Mouse (Mus musculus): ENCODE data around the gene Ripor3. TPM values are rescaled to one million over a fixed set of nuclear protein-coding genes. Genes with fewer than 3 reads are reported as not detected.
"Not testable (repeated sequence)": the region's sequence is repeated elsewhere in the genome, so short reads cannot be mapped to it uniquely, and the experiment has no call there.

Ripor3 gene
- polyA plus RNA-seq (2015; fragmentation: Nextera tagmentation; extraction: Ambion mirVana), result 8.3 and 8.4 TPM in 2 replicates

GRCm38 (mm10) chr2:168009936-168010668 lies at the start of gene Ripor3:
Gene Ripor3, minus strand, starts transcription at chr2:168010618.
- Histone ChIP-seq H3K4me1 (peaks cover 49% of the 10 kb centered on the region), H3K9me3 (replicated peaks) (no peaks in the 10 kb centered on the region), H3K4me3 (replicated peaks) (no peak within 1 kb of the TSS), H3K9ac (no peak within 1 kb of the TSS), H3K27me3 (no peaks in the 10 kb centered on the region), H3K36me3 (no peaks in the 10 kb centered on the region), H3K4me2 (replicated peaks) (no peak within 1 kb of the TSS), H3K27ac (replicated peaks) (peak within 1 kb of the TSS; percentile 56)
- ATAC-seq (ENCODE audit: insufficient number of reproducible peaks, low FRiP score, low TSS enrichment, low read depth), result peak; percentile 36; the same call in 1 of the 2 replicates
- WGBS, result 18% methylated on average over 9 of the region's 9 CpGs

- 67% methylated on average over 6 of the region's 6 CpGs for WGBS
- H3K4me2 ChIP-seq (replicated peaks), result no peak overlapping the region
- no peaks in the 10 kb centered on the region for H3K36me3 ChIP-seq
- H3K4me1 ChIP-seq, result peaks cover 30% of the 10 kb centered on the region
- no peaks in the 10 kb centered on the region for H3K9me3 ChIP-seq (replicated peaks)
- no peak for ATAC-seq (ENCODE audit: insufficient number of reproducible peaks, low FRiP score, low TSS enrichment, low read depth)
- no peak overlapping the region for H3K9ac ChIP-seq
- H3K4me3 ChIP-seq (replicated peaks), result no peak overlapping the region
- no peaks in the 10 kb centered on the region for H3K27me3 ChIP-seq
- H3K27ac ChIP-seq (replicated peaks), result no peak overlapping the region
Observed at GRCm38 (mm10) chr2:168059200-168059790, 48.9 kb upstream of the Ripor3 start.

GRCm38 (mm10) chr2:168058488-168059199 lies 48.2 kb upstream of the Ripor3 start:
- no peak overlapping the region for H3K4me3 ChIP-seq (replicated peaks)
- no peak overlapping the region for H3K4me2 ChIP-seq (replicated peaks)
- H3K9ac ChIP-seq, result no peak overlapping the region
- H3K27ac ChIP-seq (replicated peaks), result no peak overlapping the region
- H3K36me3 ChIP-seq, result no peaks in the 10 kb centered on the region
- H3K9me3 ChIP-seq (replicated peaks), result no peaks in the 10 kb centered on the region
- no peaks in the 10 kb centered on the region for H3K27me3 ChIP-seq
- no peak for ATAC-seq (ENCODE audit: insufficient number of reproducible peaks, low FRiP score, low TSS enrichment, low read depth)
- 22% methylated on average over 13 of the region's 13 CpGs for WGBS
- H3K4me1 ChIP-seq, result peaks cover 30% of the 10 kb centered on the region

- not testable (repeated sequence) for ATAC-seq (ENCODE audit: insufficient number of reproducible peaks, low FRiP score, low TSS enrichment, low read depth); H3K4me2 ChIP-seq (replicated peaks); H3K9ac ChIP-seq; H3K9me3 ChIP-seq (replicated peaks); H3K27me3 ChIP-seq; H3K27ac ChIP-seq (replicated peaks); H3K4me3 ChIP-seq (replicated peaks); H3K36me3 ChIP-seq
- H3K4me1 ChIP-seq, result peaks cover 30% of the 10 kb centered on the region
- 54% methylated on average over 2 of the region's 2 CpGs for WGBS
Observed at GRCm38 (mm10) chr2:168057876-168058275, 47.5 kb upstream of the Ripor3 start.

GRCm38 (mm10) chr2:168056666-168056933 lies 46.2 kb upstream of the Ripor3 start:
- H3K27me3 ChIP-seq, result no peaks in the 10 kb centered on the region
- peak overlapping the region; percentile 85 for H3K27ac ChIP-seq (replicated peaks)
- no peaks in the 10 kb centered on the region for H3K9me3 ChIP-seq (replicated peaks)
- peak overlapping the region; percentile 23; the same call in 1 of the 2 replicates for H3K4me2 ChIP-seq (replicated peaks)
- peak; percentile 42; the same call in 1 of the 2 replicates for ATAC-seq (ENCODE audit: insufficient number of reproducible peaks, low FRiP score, low TSS enrichment, low read depth)
- peaks cover 30% of the 10 kb centered on the region for H3K4me1 ChIP-seq
- WGBS, result 18% methylated on average over 8 of the region's 8 CpGs
- no peak overlapping the region for H3K9ac ChIP-seq
- H3K36me3 ChIP-seq, result no peaks in the 10 kb centered on the region
- no peak overlapping the region for H3K4me3 ChIP-seq (replicated peaks)

GRCm38 (mm10) chr2:168055910-168056665 lies 45.7 kb upstream of the Ripor3 start:
- H3K9ac ChIP-seq, result no peak overlapping the region
- WGBS, result 15% methylated on average over 14 of the region's 14 CpGs
- peak overlapping the region; percentile 85 for H3K27ac ChIP-seq (replicated peaks)
- no peaks in the 10 kb centered on the region for H3K9me3 ChIP-seq (replicated peaks)
- no peaks in the 10 kb centered on the region for H3K36me3 ChIP-seq
- H3K4me3 ChIP-seq (replicated peaks), result no peak overlapping the region
- H3K27me3 ChIP-seq, result no peaks in the 10 kb centered on the region
- H3K4me2 ChIP-seq (replicated peaks), result peak overlapping the region; percentile 23; the same call in 1 of the 2 replicates
- peaks cover 33% of the 10 kb centered on the region for H3K4me1 ChIP-seq
- 0 out of 2 replicates have a peak, but pooled peaks have one; percentile 70 for ATAC-seq (ENCODE audit: insufficient number of reproducible peaks, low FRiP score, low TSS enrichment, low read depth)

GRCm38 (mm10) chr2:168054142-168054541 lies 43.7 kb upstream of the Ripor3 start:
- no peak overlapping the region for H3K27ac ChIP-seq (replicated peaks)
- no peak overlapping the region for H3K4me2 ChIP-seq (replicated peaks)
- H3K9me3 ChIP-seq (replicated peaks), result no peaks in the 10 kb centered on the region
- H3K9ac ChIP-seq, result no peak overlapping the region
- no peaks in the 10 kb centered on the region for H3K27me3 ChIP-seq
- ATAC-seq (ENCODE audit: insufficient number of reproducible peaks, low FRiP score, low TSS enrichment, low read depth), result no peak
- no peak overlapping the region for H3K4me3 ChIP-seq (replicated peaks)
- no peaks in the 10 kb centered on the region for H3K36me3 ChIP-seq
- peaks cover 52% of the 10 kb centered on the region for H3K4me1 ChIP-seq
- WGBS, result 80% methylated on average over 11 of the region's 11 CpGs

GRCm38 (mm10) chr2:168052689-168053088 lies 42.3 kb upstream of the Ripor3 start:
- no peaks in the 10 kb centered on the region for H3K27me3 ChIP-seq
- no peak for ATAC-seq (ENCODE audit: insufficient number of reproducible peaks, low FRiP score, low TSS enrichment, low read depth)
- peaks cover 52% of the 10 kb centered on the region for H3K4me1 ChIP-seq
- no peaks in the 10 kb centered on the region for H3K9me3 ChIP-seq (replicated peaks)
- H3K4me2 ChIP-seq (replicated peaks), result no peak overlapping the region
- no peaks in the 10 kb centered on the region for H3K36me3 ChIP-seq
- no peak overlapping the region for H3K9ac ChIP-seq
- no peak overlapping the region for H3K4me3 ChIP-seq (replicated peaks)
- 23% methylated on average over 2 of the region's 2 CpGs for WGBS
- H3K27ac ChIP-seq (replicated peaks), result no peak overlapping the region

- no peaks in the 10 kb centered on the region for H3K36me3 ChIP-seq
- H3K4me3 ChIP-seq (replicated peaks), result no peak overlapping the region
- no peaks in the 10 kb centered on the region for H3K9me3 ChIP-seq (replicated peaks)
- H3K9ac ChIP-seq, result no peak overlapping the region
- H3K27me3 ChIP-seq, result no peaks in the 10 kb centered on the region
- ATAC-seq (ENCODE audit: insufficient number of reproducible peaks, low FRiP score, low TSS enrichment, low read depth), result no peak
- 78% methylated on average over 1 of the region's 1 CpGs for WGBS
- no peak overlapping the region for H3K27ac ChIP-seq (replicated peaks)
- H3K4me1 ChIP-seq, result peaks cover 53% of the 10 kb centered on the region
- H3K4me2 ChIP-seq (replicated peaks), result no peak overlapping the region
Observed at GRCm38 (mm10) chr2:168052156-168052555, 41.7 kb upstream of the Ripor3 start.

GRCm38 (mm10) chr2:168050000-168050942 lies 39.9 kb upstream of the Ripor3 start:
- H3K36me3 ChIP-seq, result no peaks in the 10 kb centered on the region
- H3K9ac ChIP-seq, result peak overlapping the region; percentile 51
- under 1% methylated on average over 56 of the region's 56 CpGs for WGBS
- ATAC-seq (ENCODE audit: insufficient number of reproducible peaks, low FRiP score, low TSS enrichment, low read depth), result no peak
- H3K27ac ChIP-seq (replicated peaks), result peak overlapping the region; percentile 86
- H3K27me3 ChIP-seq, result no peaks in the 10 kb centered on the region
- H3K4me1 ChIP-seq, result peaks cover 54% of the 10 kb centered on the region
- peak overlapping the region; percentile 90 for H3K4me2 ChIP-seq (replicated peaks)
- peak overlapping the region; percentile 53 for H3K4me3 ChIP-seq (replicated peaks)
- H3K9me3 ChIP-seq (replicated peaks), result no peaks in the 10 kb centered on the region

Measured in embryonic facial prominence, embryonic 15.5 days (tissue).